ENCODE assay signal across 24 mouse cellular contexts in the genomic region with DNA sequence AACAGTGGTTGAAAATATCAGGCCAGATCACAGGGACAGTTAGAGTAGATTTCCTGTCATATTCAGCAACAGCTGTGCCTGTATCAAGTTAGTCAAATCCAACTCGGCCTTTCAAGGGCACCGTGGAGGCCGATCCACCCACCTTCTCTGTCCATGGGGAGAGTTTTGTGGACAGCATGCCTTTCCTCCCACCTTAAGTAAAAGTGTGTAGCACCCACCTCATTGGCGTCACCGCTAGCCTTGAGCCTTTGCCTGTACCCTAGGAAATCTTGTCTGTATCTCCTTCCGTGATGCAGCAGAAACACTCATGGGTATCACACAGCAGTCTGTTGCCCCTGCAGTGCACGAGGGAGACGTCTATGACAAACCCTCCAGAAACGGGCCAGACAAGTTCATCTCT. TPM values are rescaled to one million over a fixed set of nuclear protein-coding genes. Genes with fewer than 3 reads are reported as not detected.
DNase-seq lines count a peak whose midpoint lies in the region; ATAC-seq and TF ChIP-seq lines count a peak whose summit lies in the region.
"Had no signal": no experiment of that assay in that cellular context is flagged by ENCODE, and none has a peak within 500 bp of the region (broad histone marks: within the 10 kb centered on the region; RNA-seq: fewer than 3 reads in every experiment).

No protein-coding gene starts in this region.

- H3K36me3 ChIP-seq in myocyte (ENCODE audit: control insufficient read depth, insufficient read depth): no peaks in the 10 kb centered on the region
- no peaks in the 10 kb centered on the region for H3K36me3 ChIP-seq in midbrain, embryonic 13.5 days
- H3K36me3 ChIP-seq: G1E had no signal

- TF ChIP-seq CTCF in gastrocnemius, adult 2 months (IDR thresholded peaks at IDR 0.05): no peak

- no peaks in the 10 kb centered on the region for H3K79me2 ChIP-seq in myocyte (ENCODE audit: control insufficient read depth, insufficient read depth)

- H3K27ac ChIP-seq in gastrocnemius, adult 2 months: peak overlapping the region; percentile 94
- H3K27ac ChIP-seq in midbrain, embryonic 13.5 days: no peak overlapping the region

- no peaks in the 10 kb centered on the region for H3K9me3 ChIP-seq in midbrain, embryonic 13.5 days

- no peak for ATAC-seq in midbrain, embryonic 13.5 days
- ATAC-seq: activated CD4-positive, CD25-positive, alpha-beta regulatory T cell, adult 4 months; CD4-positive, CD25-positive, alpha-beta regulatory T cell, adult 4 months; Patski had no signal

- H3K4me3 ChIP-seq in gastrocnemius, adult 2 months: peak overlapping the region; percentile 70
- H3K4me3 ChIP-seq in myocyte: no peak overlapping the region
- H3K4me3 ChIP-seq in midbrain, embryonic 13.5 days (replicated peaks): no peak overlapping the region

- H3ac ChIP-seq in myocyte (ENCODE audit: control insufficient read depth, insufficient read length): no peak overlapping the region

- DNase-seq in gastrocnemius, adult 18-20 months (ENCODE audit: low spot score): peak; percentile 36
- no peak for DNase-seq in gastrocnemius, postnatal 14 days
- DNase-seq in gastrocnemius, adult 2 months: peak; percentile 51
- no peak for DNase-seq in gastrocnemius, adult 8-10 months (ENCODE audit: low spot score in 2 of 2)
- peak; percentile 52 for DNase-seq in skeletal muscle tissue, adult 2 months (ENCODE audit: low read depth, low spot score)
- no peak for DNase-seq in urinary bladder, postnatal 10 days (ENCODE audit: low spot score)
- DNase-seq: adrenal gland, adult 2 months; adrenal gland, adult 8-10 months; adrenal gland, postnatal 10 days; adrenal gland, postnatal 14 days; adrenal gland, postnatal 25 days; adrenal gland, postnatal 36 days; B cell, adult 2 months; cerebellum, adult 11 months; cerebellum, adult 11-12 months had no signal

- H3K9ac ChIP-seq in midbrain, embryonic 13.5 days (replicated peaks): no peak overlapping the region

- no peak for TF ChIP-seq POLR2A in myocyte (IDR thresholded peaks at IDR 0.05; ENCODE audit: insufficient read length, low read depth)

- intact Hi-C loops in gastrocnemius, postnatal 14 days (cut with DNase I; ENCODE audit: low total_unique reads): loop anchor here (5.0 kb wide), 1 partner anchor 124 kb away; no protein-coding TSS in a partner anchor
- intact Hi-C loops in gastrocnemius, adult 2 months (cut with DNase I): no loop called here

- no peaks in the 10 kb centered on the region for H3K4me1 ChIP-seq in midbrain, embryonic 13.5 days (replicated peaks)

- no peaks in the 10 kb centered on the region for H3K27me3 ChIP-seq in myocyte (ENCODE audit: control insufficient read depth, insufficient read depth, insufficient read length)
- H3K27me3 ChIP-seq in midbrain, embryonic 13.5 days: no peaks in the 10 kb centered on the region
- H3K27me3 ChIP-seq: CH12.LX had no signal

- WGBS in midbrain, embryonic 13.5 days: 92% methylated on average over 9 of the region's 9 CpGs

- H3K4me2 ChIP-seq in myocyte (ENCODE audit: low read depth): peak overlapping the region; percentile 24
- H3K4me2 ChIP-seq in midbrain, embryonic 13.5 days (replicated peaks): no peak overlapping the region

TF ChIP-seq in myocyte, 11 proteins besides CTCF, POLR2A, EP300 and RAD21:
- TF ChIP-seq USF1 (IDR thresholded peaks at IDR 0.05; ENCODE audit: low read depth) (no peak), E2F4 (IDR thresholded peaks at IDR 0.05; ENCODE audit: insufficient read depth) (no peak), MYOD1 (IDR thresholded peaks at IDR 0.05; ENCODE audit: control insufficient read depth in 1 of 3, insufficient read length in 2 of 3, low read depth in 2 of 3) (peak in 1 of 3 experiments; percentile 60), CEBPB (IDR thresholded peaks at IDR 0.05; ENCODE audit: insufficient read depth, poor library complexity, severe bottlenecking) (no peak)

RNA-seq across cellular contexts. Expression of a gene that starts 1.0 kb away (rescaled TPM):
- over 10,000 TPM; 26,101 to 26,132 TPM for total RNA-seq in gastrocnemius, adult 18-20 months (2021)
- total RNA-seq in gastrocnemius, postnatal 14 days (2021): over 10,000 TPM; 25,036 to 26,595 TPM
- total RNA-seq in gastrocnemius, adult 2 months (2021): over 10,000 TPM; 14,648 to 28,741 TPM
- over 10,000 TPM; 26,295 to 29,387 (median 28,090) TPM for total RNA-seq in gastrocnemius, adult 8-10 months (2022)
- polyA plus RNA-seq in myocyte (2012; fragmentation: generic; extraction: Trizol): 15.9 TPM
- not detected in 2 replicates for polyA plus RNA-seq in midbrain, embryonic 13.5 days (2015; fragmentation: Nextera tagmentation; extraction: Ambion mirVana)
- total RNA-seq: adrenal gland, adult 2 months; adrenal gland, adult 8-10 months; adrenal gland, postnatal 25 days; adrenal gland, postnatal 36 days; G1E; MEL had no signal
- polyA plus RNA-seq: adrenal gland, adult 2 months; C2C12; CD4-positive, CD25-positive, alpha-beta regulatory T cell, adult 4 months; G1E; Patski had no signal

RNA-seq across cellular contexts. Expression of a gene that starts 36.9 kb away (rescaled TPM):
- total RNA-seq in gastrocnemius, adult 18-20 months (2021): 1,000 to 10,000 TPM; 2,776 to 3,903 TPM
- 1,000 to 10,000 TPM; 3,624 to 4,119 TPM for total RNA-seq in gastrocnemius, postnatal 14 days (2021)
- total RNA-seq in gastrocnemius, adult 2 months (2021): 1,000 to 10,000 TPM; 1,466 to 5,880 TPM
- 1,000 to 10,000 TPM; 1,688 to 2,471 (median 2,214) TPM for total RNA-seq in gastrocnemius, adult 8-10 months (2022)
- polyA plus RNA-seq in myocyte (2012; fragmentation: generic; extraction: Trizol): 7.4 TPM
- not detected in 2 replicates for polyA plus RNA-seq in midbrain, embryonic 13.5 days (2015; fragmentation: Nextera tagmentation; extraction: Ambion mirVana)
- total RNA-seq: G1E, MEL had no signal
- polyA plus RNA-seq: activated CD4-positive, CD25-positive, alpha-beta regulatory T cell, adult 4 months; adrenal gland, adult 2 months; CD4-positive, CD25-positive, alpha-beta regulatory T cell, adult 4 months; G1E; Patski had no signal

RNA-seq across cellular contexts. Expression of a gene that starts 40.1 kb away (rescaled TPM):
- 100 to 1,000 TPM; 257 to 267 TPM for total RNA-seq in gastrocnemius, adult 18-20 months (2021)
- 100 to 1,000 TPM; 405 to 432 TPM for total RNA-seq in gastrocnemius, postnatal 14 days (2021)
- total RNA-seq in gastrocnemius, adult 2 months (2021): 100 to 1,000 TPM; 172 to 287 TPM
- total RNA-seq in gastrocnemius, adult 8-10 months (2022): 100 to 1,000 TPM; 123 to 172 (median 152) TPM
- 10.4 TPM for polyA plus RNA-seq in myocyte (2012; fragmentation: generic; extraction: Trizol)
- 0.54 and 0.75 TPM in 2 replicates for polyA plus RNA-seq in midbrain, embryonic 13.5 days (2015; fragmentation: Nextera tagmentation; extraction: Ambion mirVana)
- total RNA-seq: adrenal gland, adult 2 months; adrenal gland, adult 8-10 months; adrenal gland, postnatal 14 days; adrenal gland, postnatal 25 days; adrenal gland, postnatal 36 days; MEL had no signal
- polyA plus RNA-seq: adrenal gland, adult 2 months; C2C12; CD4-positive, CD25-positive, alpha-beta regulatory T cell, adult 4 months; G1E; Patski had no signal

Comparison
In these comparisons a context has a peak if more than half of its experiments do, and no peak if none do; other contexts are left out.
1. DNase-seq: peak in gastrocnemius, adult 18-20 months (single experiment), gastrocnemius, adult 2 months (single experiment) and skeletal muscle tissue, adult 2 months (single experiment); none in gastrocnemius, postnatal 14 days (single experiment), gastrocnemius, adult 8-10 months (0 of 2) and urinary bladder, postnatal 10 days (single experiment).